Mouse (Mus musculus) myocyte (in vitro differentiated cells): Measurements from ENCODE around the gene Pex7.

Experiments used
- E2F4 ChIP-seq: IDR thresholded peaks from one replicate; pipeline ENCODE4 v1.6.1; 2011; ENCODE audit warnings: mild to moderate bottlenecking, control low read depth, moderate library complexity; ENCODE audit not compliant: insufficient read depth
- POLR2A ChIP-seq: IDR thresholded peaks from one replicate; pipeline ENCODE4 v1.6.1; 2011; ENCODE audit warnings: low read depth, mild to moderate bottlenecking, control low read depth, moderate library complexity; ENCODE audit not compliant: insufficient read length
- POLR2AphosphoS2 ChIP-seq: IDR thresholded peaks from one replicate; pipeline ENCODE4 v1.6.1; 2011; ENCODE audit warnings: low read depth, control low read depth; ENCODE audit not compliant: insufficient read length
- REST ChIP-seq: IDR thresholded peaks from one replicate; pipeline ENCODE4 v1.6.1; 2011; ENCODE audit warnings: mild to moderate bottlenecking, control low read depth, moderate library complexity; ENCODE audit not compliant: insufficient read depth, insufficient read length
- TCF12 ChIP-seq: IDR thresholded peaks from one replicate; pipeline ENCODE4 v1.6.1; 2011; ENCODE audit warnings: mild to moderate bottlenecking, control low read depth; ENCODE audit not compliant: poor library complexity, insufficient read depth, severe bottlenecking

GRCm38 (mm10) chr10:19820986-19821385 is 86.5 kb downstream of the Pex7 start:
- no peak for TF ChIP-seq TCF12
- TF ChIP-seq POLR2A = no peak
- no peak for TF ChIP-seq POLR2AphosphoS2
- no peak for TF ChIP-seq E2F4
- TF ChIP-seq REST = no peak
